Mouse (Mus musculus) adrenal gland, postnatal 36 days (tissue): Measurements from ENCODE around the gene Skap1. TPM values are rescaled to one million over a fixed set of nuclear protein-coding genes. Genes with fewer than 3 reads are reported as not detected.
A peak's percentile ranks its signal among the peaks of the same experiment; 100 is the strongest.

ENCODE experiments used
- DNase-seq, 2 experiments: peaks; one replicate each; pipeline ENCODE4 v3.0.0; 2021; ENCODE audit warnings: mixed read lengths in 1 of 2
- total RNA-seq, 2 experiments: library from RNA; stranded (reverse); gene quantifications; 2 replicates each; pipeline ENCODE4 v1.2.3; 2021

The Skap1 gene
- total RNA-seq, 2 experiments from 2014 or later: 7.5 to 8.2 TPM

DNA sequence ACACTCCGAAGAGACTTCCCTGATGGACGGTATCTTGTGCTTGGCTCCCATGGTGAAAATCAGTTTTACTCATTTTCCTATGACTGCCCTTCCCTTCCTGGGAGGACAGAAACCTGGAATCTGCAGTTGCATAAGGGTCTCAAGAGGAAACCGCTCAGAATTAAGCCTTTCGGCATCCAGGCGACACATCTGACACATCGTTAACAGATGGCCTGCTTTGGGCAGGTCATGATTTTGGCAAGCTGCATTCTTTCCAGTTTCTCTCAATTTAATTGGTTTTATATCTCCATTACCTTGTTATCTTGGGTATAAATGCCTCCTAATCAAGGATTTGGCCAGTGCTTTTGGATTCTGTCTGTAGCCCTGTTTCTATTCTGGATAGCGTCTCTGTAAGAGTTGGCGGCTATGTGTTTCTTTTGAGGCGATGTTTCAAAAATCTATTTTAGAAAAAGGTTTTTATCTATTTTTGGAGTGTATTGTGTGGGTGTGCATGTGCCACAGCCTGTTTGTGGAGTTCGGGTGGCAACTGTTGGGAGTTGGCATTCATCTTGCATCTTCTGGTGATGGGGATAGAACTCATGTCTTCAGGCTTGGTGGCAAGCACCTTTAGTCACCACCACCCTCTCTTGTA is 1.1 kb downstream of the Skap1 start:
- no peak for DNase-seq

GRCm38 (mm10) chr11:96466382-96466781 is 2.0 kb downstream of the Skap1 start:
- no peak for DNase-seq

GRCm38 (mm10) chr11:96466987-96467386 is 2.6 kb downstream of the Skap1 start:
- peak; percentile 21 to 34 for DNase-seq

DNA sequence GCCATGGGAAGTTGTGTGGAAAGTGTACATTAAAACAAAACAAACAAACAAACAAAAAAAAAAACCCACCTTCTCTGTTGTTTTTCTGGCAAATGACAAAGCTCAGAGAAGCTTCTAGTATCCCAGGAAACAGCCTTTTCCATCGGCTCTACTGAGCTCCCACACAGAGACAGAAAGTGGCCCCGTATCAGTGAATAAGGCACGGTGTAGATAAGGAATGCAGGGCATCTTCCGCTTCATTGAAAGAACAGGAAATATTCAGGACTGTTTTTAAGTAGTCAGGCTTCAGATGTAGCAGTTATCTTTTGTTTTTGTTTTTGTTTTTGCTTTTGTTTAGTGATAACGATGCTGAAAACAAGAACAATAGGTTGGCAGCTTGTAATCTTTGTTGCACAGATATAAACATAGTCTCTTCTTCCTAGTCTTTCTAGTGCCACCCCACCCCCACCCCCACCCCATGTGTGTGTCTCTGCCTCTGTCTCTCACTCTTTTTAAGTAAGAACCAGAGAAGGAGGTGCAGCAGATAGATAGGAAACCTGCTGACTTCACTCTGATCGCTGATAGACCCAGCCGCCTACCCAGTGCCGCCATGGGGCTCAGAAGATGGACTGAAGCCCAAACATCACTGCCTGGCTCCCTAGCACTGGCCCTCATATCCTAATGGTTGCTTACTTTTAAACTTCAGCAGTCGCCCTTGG is 3.8 kb downstream of the Skap1 start:
- no peak for DNase-seq

DNA sequence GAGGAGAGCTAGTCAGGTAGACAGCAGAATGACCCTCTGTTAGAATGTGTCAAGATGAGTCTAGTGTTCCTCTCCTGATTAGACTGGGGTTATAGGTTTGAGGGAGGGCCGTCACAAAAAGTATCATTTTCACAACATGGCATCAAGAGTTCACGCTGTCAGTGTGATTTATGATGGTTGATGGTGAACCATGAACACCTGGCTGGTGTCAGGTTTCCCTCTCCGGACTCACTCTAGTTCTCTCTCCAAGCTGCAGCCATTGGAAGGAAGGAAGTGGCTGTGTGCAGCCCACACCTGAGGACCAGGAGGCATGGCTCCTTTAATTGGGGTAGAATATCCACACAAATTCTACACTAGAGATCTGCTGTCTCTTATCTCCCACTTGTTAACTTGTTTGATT is 18.3 kb downstream of the Skap1 start:
- DNase-seq: no peak

GRCm38 (mm10) chr11:96483179-96483578 is 18.8 kb downstream of the Skap1 start:
- no peak for DNase-seq

DNA sequence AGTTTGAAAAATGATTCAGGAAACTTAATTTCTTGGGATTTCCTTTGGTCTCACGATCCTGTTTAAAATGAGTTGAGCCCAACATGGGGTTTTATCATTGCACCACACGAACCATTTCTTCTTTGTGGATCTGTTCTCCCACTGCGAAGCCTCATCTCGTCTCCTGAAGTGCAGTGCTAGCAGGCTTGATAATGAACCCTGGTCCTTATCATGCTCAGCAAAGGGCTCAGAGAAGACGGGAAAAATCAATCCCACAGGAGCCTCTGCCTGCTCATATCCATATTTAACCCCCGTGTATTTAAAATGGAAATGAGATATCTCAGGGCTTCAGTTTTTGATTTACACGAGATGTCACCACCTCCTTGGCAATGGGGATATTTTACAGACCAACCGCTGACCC is 34.1 kb downstream of the Skap1 start:
- no peak for DNase-seq

GRCm38 (mm10) chr11:96501042-96501441 is 36.6 kb downstream of the Skap1 start:
- no peak for DNase-seq

GRCm38 (mm10) chr11:96502948-96503347 is 38.6 kb downstream of the Skap1 start:
- DNase-seq: no peak

GRCm38 (mm10) chr11:96504509-96505119 is 40.2 kb downstream of the Skap1 start:
- DNase-seq: no peak

GRCm38 (mm10) chr11:96505841-96506240 is 41.4 kb downstream of the Skap1 start:
- DNase-seq: no peak

DNA sequence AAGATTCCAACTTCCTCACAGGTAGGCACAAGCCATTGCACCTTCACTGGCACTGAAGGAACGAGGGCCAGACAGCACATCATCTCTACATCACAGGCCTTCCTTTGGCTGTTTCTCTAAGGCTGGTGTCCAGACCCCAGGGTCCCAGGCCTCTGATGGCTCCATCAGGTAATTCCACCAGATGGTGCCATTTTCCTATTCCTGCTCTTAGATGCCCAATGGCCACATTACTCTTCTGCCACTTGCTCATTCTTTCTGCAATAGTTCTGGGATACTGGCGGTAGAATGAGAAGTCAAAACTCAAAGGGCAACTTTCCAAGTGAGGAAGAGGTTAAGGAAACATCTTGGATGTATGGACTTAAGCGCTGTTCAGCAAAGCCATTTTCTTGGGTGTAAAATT is 50.8 kb downstream of the Skap1 start:
- DNase-seq: no peak

- DNase-seq: no peak
These were observed 60.1 kb downstream of the Skap1 start for GRCm38 (mm10) chr11:96524541-96524940.

GRCm38 (mm10) chr11:96526137-96526621 is 61.8 kb downstream of the Skap1 start:
- peak; percentile 43 to 49 for DNase-seq

DNA sequence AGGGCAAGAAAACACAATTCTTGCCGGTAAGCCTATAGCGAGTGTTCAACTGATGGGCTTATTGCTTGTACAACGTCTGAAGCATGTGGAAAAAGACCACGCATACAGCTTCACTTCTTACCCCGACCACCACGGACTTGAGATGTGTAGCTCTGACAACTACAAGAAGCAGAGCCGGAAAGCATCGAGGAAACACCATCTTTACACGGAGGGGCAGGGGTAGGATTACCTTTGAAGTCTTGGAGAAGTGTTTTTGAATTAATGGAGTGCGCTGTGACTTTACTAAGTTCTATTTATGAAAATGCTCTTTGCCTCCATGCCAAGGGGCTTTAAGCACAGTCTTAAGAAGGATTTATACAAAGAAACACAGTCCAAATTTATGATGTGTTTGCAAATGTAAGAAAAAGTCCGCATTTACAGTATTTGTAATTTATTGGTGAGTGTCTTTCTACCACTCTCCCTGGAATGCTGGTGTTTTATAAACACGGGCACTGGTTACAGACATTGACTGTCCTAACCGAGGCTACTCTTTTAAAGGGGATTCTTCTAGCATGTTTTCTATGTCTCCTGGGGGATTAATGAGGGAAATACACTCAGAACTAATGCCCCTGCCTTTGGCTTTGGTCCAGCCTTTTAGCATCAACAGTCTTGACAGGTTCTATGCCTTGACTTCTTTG is 67.5 kb downstream of the Skap1 start:
- DNase-seq: no peak

DNA sequence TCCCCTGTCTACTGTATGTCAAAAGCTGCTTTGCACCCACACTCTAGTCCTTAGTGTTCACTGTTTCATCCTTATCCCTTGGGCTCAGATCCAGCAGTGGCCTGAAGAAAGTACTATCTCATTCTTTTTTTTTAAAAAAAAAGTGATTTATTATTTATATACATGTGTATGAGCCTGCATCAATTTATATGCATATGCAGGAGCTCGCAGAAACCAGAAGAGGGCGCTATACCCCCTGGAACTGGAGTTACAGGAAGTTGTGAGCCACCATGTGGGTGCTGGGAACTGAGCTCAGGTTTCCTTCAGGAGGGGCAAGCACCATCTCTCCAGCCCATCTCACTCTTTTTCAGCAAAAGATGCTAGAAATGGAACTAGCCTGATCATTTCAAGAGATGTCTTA is 70.1 kb downstream of the Skap1 start:
- DNase-seq: no peak

DNA sequence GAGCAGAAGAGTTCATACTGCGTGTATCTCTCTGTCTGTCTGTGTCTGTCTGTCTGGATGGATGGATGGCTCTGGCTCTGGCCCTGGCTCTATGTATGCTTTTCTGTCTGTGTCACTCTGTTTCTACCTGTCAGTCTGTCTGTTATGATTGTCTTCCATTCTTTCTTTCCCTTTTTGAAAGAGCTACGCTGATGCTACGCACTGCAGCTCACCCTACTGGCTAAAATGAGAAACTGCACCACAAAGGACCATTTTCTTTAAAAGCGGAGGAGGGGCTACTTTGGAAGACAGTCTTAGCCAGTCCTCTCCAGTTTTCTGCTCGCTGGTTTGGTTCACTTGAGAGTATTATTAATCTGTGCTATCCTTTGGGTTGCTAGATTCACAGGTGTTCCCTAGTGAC is 71.8 kb downstream of the Skap1 start:
- peak; percentile 30 to 45 for DNase-seq

GRCm38 (mm10) chr11:96542003-96542402 is 77.6 kb downstream of the Skap1 start:
- DNase-seq: no peak

DNA sequence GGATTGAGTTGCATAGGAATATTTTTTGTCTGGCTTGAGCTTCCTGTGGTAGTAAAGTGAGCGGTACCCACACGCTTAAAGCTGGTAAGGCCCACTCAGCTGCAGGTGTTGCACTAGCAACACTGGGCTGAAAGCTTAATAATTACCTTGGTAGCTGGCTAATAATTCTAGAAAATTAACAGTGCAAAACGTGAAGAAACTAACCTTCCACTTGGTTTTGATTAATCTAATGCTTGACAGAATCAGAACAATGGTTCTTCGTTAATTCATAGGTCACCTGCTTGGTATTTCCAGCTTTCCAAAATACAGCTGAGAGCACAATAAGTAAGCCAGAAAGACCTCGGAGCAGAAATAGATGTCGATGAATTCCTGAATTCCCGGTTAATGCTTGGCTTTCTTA is 78.2 kb downstream of the Skap1 start:
- DNase-seq: no peak

- DNase-seq: no peak
These were observed 82.0 kb downstream of the Skap1 start for GRCm38 (mm10) chr11:96546428-96546827.

GRCm38 (mm10) chr11:96550960-96551703 is 86.7 kb downstream of the Skap1 start:
- no peak for DNase-seq

- peak; percentile 14 to 55 for DNase-seq
These were observed 88.7 kb downstream of the Skap1 start for GRCm38 (mm10) chr11:96553091-96553490.
